Mouse (Mus musculus): ENCODE measurements around the gene Kdelc1. TPM values are rescaled to one million over a fixed set of nuclear protein-coding genes. Genes with fewer than 3 reads are reported as not detected.

The Kdelc1 gene
- polyA plus RNA-seq, 1 experiment, result 0.10 TPM

- no peaks in the 10 kb centered on the region for H3K9me3 ChIP-seq (ENCODE audit: control insufficient read depth, low read length)
- no peak overlapping the region for H3K4me3 ChIP-seq (replicated peaks)
- no peaks in the 10 kb centered on the region for H3K27me3 ChIP-seq (ENCODE audit: control insufficient read depth)
- peaks cover under 1% of the 10 kb centered on the region; the same call in 1 of the 2 replicates for H3K4me1 ChIP-seq (ENCODE audit: control insufficient read depth)
- peaks cover 7% of the 10 kb centered on the region for H3K36me3 ChIP-seq (ENCODE audit: control insufficient read depth)
- TF ChIP-seq GATA1 (IDR thresholded peaks at IDR 0.05; ENCODE audit: low read length), result no peak
- TF ChIP-seq TAL1 (IDR thresholded peaks at IDR 0.05; ENCODE audit: low read length), result no peak
Observed at GRCm38 (mm10) chr1:44140232-44140631, 21.6 kb upstream of the Kdelc1 start.

DNA sequence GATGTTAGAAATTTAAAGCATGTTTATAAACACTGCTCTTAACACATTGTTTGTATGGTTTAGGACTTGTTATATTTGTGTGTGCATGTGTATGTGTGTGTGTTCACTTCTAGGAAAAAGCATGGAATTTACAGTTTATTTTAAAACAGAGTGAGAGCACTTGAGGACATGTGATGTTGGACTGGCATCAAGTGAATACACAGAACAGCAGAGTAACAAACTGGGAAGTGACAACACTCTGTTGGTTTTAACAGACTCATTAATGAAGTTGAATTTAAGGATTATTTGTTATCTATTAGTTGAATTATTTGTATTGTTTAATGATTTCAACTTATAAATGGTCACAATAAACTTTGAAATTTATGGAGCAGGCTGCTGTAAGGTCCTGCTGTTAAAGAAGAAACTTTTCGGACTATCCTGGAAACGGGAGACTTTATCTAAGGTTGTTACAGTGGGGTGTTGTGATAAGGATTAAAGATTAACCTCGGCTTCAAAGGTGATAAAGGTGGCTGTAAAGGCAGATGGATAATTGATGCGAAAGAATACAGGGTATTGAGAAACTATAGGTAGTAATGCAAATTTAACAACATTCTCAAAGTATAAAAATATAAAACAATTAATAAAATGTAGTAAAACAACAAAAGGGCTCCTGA is 11.4 kb upstream of the Kdelc1 start:
- H3K27me3 ChIP-seq (ENCODE audit: control insufficient read depth), result no peaks in the 10 kb centered on the region
- TF ChIP-seq TAL1 (IDR thresholded peaks at IDR 0.05; ENCODE audit: low read length), result no peak
- TF ChIP-seq GATA1 (IDR thresholded peaks at IDR 0.05; ENCODE audit: low read length), result no peak
- H3K9me3 ChIP-seq (ENCODE audit: control insufficient read depth, low read length), result no peaks in the 10 kb centered on the region
- H3K4me1 ChIP-seq (ENCODE audit: control insufficient read depth), result no peaks in the 10 kb centered on the region
- H3K36me3 ChIP-seq (ENCODE audit: control insufficient read depth), result peaks cover 6% of the 10 kb centered on the region
- H3K4me3 ChIP-seq (replicated peaks), result no peak overlapping the region

- H3K4me3 ChIP-seq (replicated peaks), result no peak overlapping the region
- H3K9me3 ChIP-seq (ENCODE audit: control insufficient read depth, low read length), result no peaks in the 10 kb centered on the region
- H3K4me1 ChIP-seq (ENCODE audit: control insufficient read depth), result no peaks in the 10 kb centered on the region; the same call in 1 of the 2 replicates
- H3K27me3 ChIP-seq (ENCODE audit: control insufficient read depth), result no peaks in the 10 kb centered on the region
- H3K36me3 ChIP-seq (ENCODE audit: control insufficient read depth), result peaks cover 6% of the 10 kb centered on the region
- TF ChIP-seq TAL1 (IDR thresholded peaks at IDR 0.05; ENCODE audit: low read length), result no peak
- no peak for TF ChIP-seq GATA1 (IDR thresholded peaks at IDR 0.05; ENCODE audit: low read length)
Observed at GRCm38 (mm10) chr1:44125590-44125989, 7.0 kb upstream of the Kdelc1 start.

GRCm38 (mm10) chr1:44122256-44122655 is 3.6 kb upstream of the Kdelc1 start:
- peaks cover 3% of the 10 kb centered on the region for H3K36me3 ChIP-seq (ENCODE audit: control insufficient read depth)
- H3K4me1 ChIP-seq (ENCODE audit: control insufficient read depth), result peaks cover 30% of the 10 kb centered on the region
- H3K27me3 ChIP-seq (ENCODE audit: control insufficient read depth), result no peaks in the 10 kb centered on the region
- TF ChIP-seq TAL1 (IDR thresholded peaks at IDR 0.05; ENCODE audit: low read length), result no peak
- TF ChIP-seq GATA1 (IDR thresholded peaks at IDR 0.05; ENCODE audit: low read length), result no peak
- H3K9me3 ChIP-seq (ENCODE audit: control insufficient read depth, low read length), result no peaks in the 10 kb centered on the region
- H3K4me3 ChIP-seq (replicated peaks), result no peak overlapping the region

- no peak for TF ChIP-seq TAL1 (IDR thresholded peaks at IDR 0.05; ENCODE audit: low read length)
- no peak for TF ChIP-seq GATA1 (IDR thresholded peaks at IDR 0.05; ENCODE audit: low read length)
- H3K4me1 ChIP-seq (ENCODE audit: control insufficient read depth), result peaks cover 30% of the 10 kb centered on the region
- H3K4me3 ChIP-seq (replicated peaks), result peak overlapping the region; percentile 71
- H3K36me3 ChIP-seq (ENCODE audit: control insufficient read depth), result peaks cover 4% of the 10 kb centered on the region
- no peaks in the 10 kb centered on the region for H3K9me3 ChIP-seq (ENCODE audit: control insufficient read depth, low read length)
- no peaks in the 10 kb centered on the region for H3K27me3 ChIP-seq (ENCODE audit: control insufficient read depth)
Observed at GRCm38 (mm10) chr1:44120074-44120406, 1.4 kb upstream of the Kdelc1 start.

- H3K36me3 ChIP-seq (ENCODE audit: control insufficient read depth), result peaks cover 10% of the 10 kb centered on the region
- H3K4me3 ChIP-seq (replicated peaks), result peak overlapping the region; percentile 71
- no peak for TF ChIP-seq GATA1 (IDR thresholded peaks at IDR 0.05; ENCODE audit: low read length)
- TF ChIP-seq TAL1 (IDR thresholded peaks at IDR 0.05; ENCODE audit: low read length), result no peak
- H3K27me3 ChIP-seq (ENCODE audit: control insufficient read depth), result no peaks in the 10 kb centered on the region
- no peaks in the 10 kb centered on the region for H3K9me3 ChIP-seq (ENCODE audit: control insufficient read depth, low read length)
- H3K4me1 ChIP-seq (ENCODE audit: control insufficient read depth), result peaks cover 30% of the 10 kb centered on the region
Observed at GRCm38 (mm10) chr1:44119201-44120073, 829 bp upstream of the Kdelc1 start.

- Histone ChIP-seq H3K9me3 (ENCODE audit: control insufficient read depth, low read length) (no peaks in the 10 kb centered on the region), H3K4me3 (replicated peaks) (peak overlapping the region; percentile 71)
- TF ChIP-seq GATA1 (IDR thresholded peaks at IDR 0.05; ENCODE audit: low read length), result no peak
Observed at GRCm38 (mm10) chr1:44117571-44117970, 1.0 kb downstream of the Kdelc1 start.

DNA sequence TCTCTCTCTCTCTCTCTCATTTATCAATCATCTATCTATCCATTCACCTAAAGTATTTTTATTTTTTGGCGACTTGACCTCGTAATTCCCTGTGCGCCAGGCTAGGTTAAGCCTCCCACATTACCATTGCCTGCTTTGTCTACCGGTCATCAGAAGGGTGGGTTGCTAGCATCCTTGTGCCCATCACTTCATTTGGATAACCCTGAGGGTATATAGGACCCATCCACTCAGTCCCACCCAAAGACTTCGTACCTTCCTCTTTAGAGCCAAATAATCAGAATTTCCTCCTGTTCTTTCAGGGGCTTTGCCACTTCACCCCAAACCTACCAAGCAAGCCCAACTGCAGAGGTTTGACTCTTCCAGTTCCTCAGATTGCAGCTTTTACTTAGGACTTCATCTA is 15.7 kb downstream of the Kdelc1 start:
- Histone ChIP-seq H3K9me3 (ENCODE audit: control insufficient read depth, low read length) (no peaks in the 10 kb centered on the region), H3K4me3 (replicated peaks) (peak overlapping the region; percentile 84), H3K36me3 (ENCODE audit: control insufficient read depth) (peaks cover 27% of the 10 kb centered on the region), H3K4me1 (ENCODE audit: control insufficient read depth) (peaks cover 19% of the 10 kb centered on the region), H3K27me3 (ENCODE audit: control insufficient read depth) (no peaks in the 10 kb centered on the region)
- TF ChIP-seq GATA1 (IDR thresholded peaks at IDR 0.05; ENCODE audit: low read length), result no peak
- no peak for TF ChIP-seq TAL1 (IDR thresholded peaks at IDR 0.05; ENCODE audit: low read length)

More at GRCm38 (mm10) chr1:44117571-44117970, 1.0 kb downstream of the Kdelc1 start:
- Histone ChIP-seq H3K27me3 (ENCODE audit: control insufficient read depth) (no peaks in the 10 kb centered on the region), H3K4me1 (ENCODE audit: control insufficient read depth) (peaks cover 30% of the 10 kb centered on the region), H3K36me3 (ENCODE audit: control insufficient read depth) (peaks cover 24% of the 10 kb centered on the region)

DNA sequence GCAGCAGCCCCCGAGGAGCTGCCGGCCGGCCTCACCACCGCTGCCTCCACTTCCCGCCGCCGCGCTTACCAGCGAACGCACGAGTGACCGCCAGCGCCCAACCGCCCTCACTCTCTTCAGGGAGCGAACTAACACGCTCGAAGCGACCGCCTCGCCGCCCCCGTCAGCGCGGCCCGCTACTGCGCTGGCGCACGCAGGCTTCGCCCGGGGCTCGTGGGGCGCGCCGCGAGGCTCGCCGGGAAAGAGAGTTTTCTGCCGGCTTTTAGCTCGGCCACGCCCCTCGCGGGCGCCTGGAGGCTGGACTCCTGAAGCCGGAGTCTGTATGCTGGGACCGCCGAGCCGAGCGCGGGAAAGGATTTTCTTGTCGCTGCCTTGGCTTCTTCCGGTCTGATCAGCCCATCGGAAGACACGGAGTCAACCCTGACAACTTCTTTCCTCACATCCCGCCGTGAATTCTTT is 16.3 kb downstream of the Kdelc1 start, which contains the start of gene Tex30:
Gene Tex30 (minus strand): TSS at position 183 of the 459 bp plus-strand sequence.
- Histone ChIP-seq H3K27me3 (ENCODE audit: control insufficient read depth) (no peaks in the 10 kb centered on the region), H3K9me3 (ENCODE audit: control insufficient read depth, low read length) (no peaks in the 10 kb centered on the region), H3K4me3 (replicated peaks) (peak within 1 kb of the TSS; percentile 84), H3K4me1 (ENCODE audit: control insufficient read depth) (peaks cover 21% of the 10 kb centered on the region), H3K36me3 (ENCODE audit: control insufficient read depth) (peaks cover 28% of the 10 kb centered on the region)
- TF ChIP-seq TAL1 (IDR thresholded peaks at IDR 0.05; ENCODE audit: low read length) (no peak), GATA1 (IDR thresholded peaks at IDR 0.05; ENCODE audit: low read length) (peak; percentile 85)
